Mouse (Mus musculus) adrenal gland, postnatal 4 days (tissue): ENCODE data around the gene Kctd15. TPM values are rescaled to one million over a fixed set of nuclear protein-coding genes. Genes with fewer than 3 reads are reported as not detected.
A peak's percentile ranks its signal among the peaks of the same experiment; 100 is the strongest.

Experiments
- DNase-seq, 2 experiments: peaks; one replicate each; pipeline ENCODE4 v3.0.0; 2021 to 2022; ENCODE audit warnings: low spot score in 2 of 2, mixed read lengths in 2 of 2
- long read RNA-seq, 2 experiments: library from polyadenylated mRNA; stranded (forward); transcript quantifications; one replicate each; pipeline ENCODE4 v2.0.0; 2021
- total RNA-seq, 2 experiments: library from RNA; stranded (reverse); gene quantifications; 2 replicates each; pipeline ENCODE4 v1.2.3; 2021

The Kctd15 gene
- 10 to 100 TPM; 15.6 to 19.9 TPM for total RNA-seq
- long read RNA-seq, experiment 1, partial matches to known transcripts: 1 of 11 reads
- long read RNA-seq, experiment 1, other reads (novel, unspliced or antisense): 7 of 11 reads
- long read RNA-seq, experiment 2, transcript Kctd15-202 (7 exons, 2,407 nt): major isoform, 8 of 19 reads
- long read RNA-seq, experiment 2, partial matches to known transcripts: 2 of 19 reads
- long read RNA-seq, experiment 2, other reads (novel, unspliced or antisense): 9 of 19 reads

GRCm38 (mm10) chr7:34656632-34657031 lies at the start of gene Kctd15:
TSS of gene Kctd15 (minus strand) at chr7:34656732.
- no peak for DNase-seq

GRCm38 (mm10) chr7:34704401-34704800 lies 47.9 kb upstream of the Kctd15 start:
- no peak for DNase-seq

- no peak for DNase-seq
These were observed 46.9 kb upstream of the Kctd15 start for GRCm38 (mm10) chr7:34703437-34703836.

- DNase-seq: peak in 1 of 2 experiments; percentile 15
These were observed 46.3 kb upstream of the Kctd15 start for GRCm38 (mm10) chr7:34702718-34703351.

GRCm38 (mm10) chr7:34699888-34700287 lies 43.4 kb upstream of the Kctd15 start:
- no peak for DNase-seq

- DNase-seq: no peak
These were observed 41.7 kb upstream of the Kctd15 start for GRCm38 (mm10) chr7:34698221-34698620.

GRCm38 (mm10) chr7:34696086-34696485 lies 39.6 kb upstream of the Kctd15 start:
- no peak for DNase-seq

GRCm38 (mm10) chr7:34694898-34695297 lies 38.4 kb upstream of the Kctd15 start:
- DNase-seq: no peak

- DNase-seq: no peak
These were observed 37.4 kb upstream of the Kctd15 start for GRCm38 (mm10) chr7:34693916-34694315.

- DNase-seq: no peak
These were observed 36.5 kb upstream of the Kctd15 start for GRCm38 (mm10) chr7:34693072-34693471.

- no peak for DNase-seq
These were observed 33.6 kb upstream of the Kctd15 start for GRCm38 (mm10) chr7:34690111-34690510.

- no peak for DNase-seq
These were observed 32.5 kb upstream of the Kctd15 start for GRCm38 (mm10) chr7:34689028-34689427.

GRCm38 (mm10) chr7:34685801-34686200 lies 29.3 kb upstream of the Kctd15 start:
- DNase-seq: no peak

- DNase-seq: no peak
These were observed 28.6 kb upstream of the Kctd15 start for GRCm38 (mm10) chr7:34685176-34685575.

GRCm38 (mm10) chr7:34680771-34681421 lies 24.4 kb upstream of the Kctd15 start:
- no peak for DNase-seq

- DNase-seq: no peak
These were observed 23.4 kb upstream of the Kctd15 start for GRCm38 (mm10) chr7:34679886-34680285.

GRCm38 (mm10) chr7:34675831-34676514 lies 19.4 kb upstream of the Kctd15 start:
- peak; percentile 49 to 51 for DNase-seq

GRCm38 (mm10) chr7:34675120-34675790 lies 18.7 kb upstream of the Kctd15 start:
- no peak for DNase-seq

- no peak for DNase-seq
These were observed 16.4 kb upstream of the Kctd15 start for GRCm38 (mm10) chr7:34672916-34673315.

- DNase-seq: peak; percentile 70 to 80
These were observed 15.4 kb upstream of the Kctd15 start for GRCm38 (mm10) chr7:34671911-34672310.

- DNase-seq: no peak
These were observed 14.2 kb upstream of the Kctd15 start for GRCm38 (mm10) chr7:34670778-34671177.
